9 mouse cellular contexts compared by ENCODE assay signal in the genomic region with DNA sequence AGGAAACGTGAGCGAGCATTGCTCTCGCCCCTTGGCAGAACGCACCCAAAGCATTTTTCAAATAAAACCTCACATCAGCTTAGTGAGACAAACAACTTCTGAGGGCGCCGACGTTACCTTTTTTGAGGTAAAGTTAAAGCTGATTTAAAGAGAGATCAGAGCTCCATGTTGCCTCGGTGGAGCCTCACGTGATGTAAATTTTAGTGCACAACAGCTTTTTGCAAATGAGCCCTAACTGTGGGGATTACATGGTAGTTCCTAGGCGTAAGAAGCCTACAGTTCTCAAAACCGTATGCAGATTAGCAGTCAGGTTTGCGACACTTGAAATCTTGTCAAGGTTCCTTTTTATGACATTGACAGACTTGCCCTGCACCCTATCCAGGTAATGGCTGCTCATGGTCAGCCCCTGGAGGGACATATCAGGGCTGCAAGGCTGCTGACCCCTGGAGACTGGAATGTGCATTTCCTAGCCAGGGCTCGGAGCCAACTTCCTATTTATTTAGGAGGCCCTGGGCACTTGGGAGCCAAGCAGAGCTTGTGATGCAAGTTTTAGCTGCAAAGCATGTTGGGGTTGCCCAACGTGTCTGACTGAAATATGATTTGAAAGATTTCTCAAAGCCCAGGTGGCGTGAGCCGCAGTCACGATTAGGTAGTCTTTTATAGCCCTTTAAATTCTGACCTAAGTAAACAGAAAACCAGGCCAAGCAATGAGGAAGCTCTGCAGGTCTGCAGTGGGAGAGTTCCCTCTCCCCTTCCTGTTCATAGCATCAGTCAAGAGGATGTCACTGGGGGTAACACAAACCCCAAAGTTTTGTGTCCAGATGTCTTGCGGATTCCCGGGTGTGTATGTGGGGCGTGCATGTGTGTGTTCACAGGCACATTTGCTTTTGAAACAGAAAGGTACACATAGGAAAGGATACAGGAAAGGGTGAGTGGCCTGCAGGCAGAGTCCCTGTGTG.
A peak's percentile ranks its signal among the peaks of the same experiment; 100 is the strongest.
DNase-seq lines count a peak whose midpoint lies in the region; ATAC-seq and TF ChIP-seq lines count a peak whose summit lies in the region.
"Had no signal": no experiment of that assay in that cellular context is flagged by ENCODE, and none has a peak within 500 bp of the region (broad histone marks: within the 10 kb centered on the region; RNA-seq: fewer than 3 reads in every experiment).

No protein-coding gene starts in this region.

- TF ChIP-seq CTCF in bone marrow macrophage, adult 2 months (IDR thresholded peaks at IDR 0.05; ENCODE audit: low read depth, low read length) = peak; percentile 8; the same call in 1 of the 2 replicates

- no peaks in the 10 kb centered on the region for H3K36me3 ChIP-seq in hindbrain, embryonic 10.5 days
- no peaks in the 10 kb centered on the region for H3K36me3 ChIP-seq in hindbrain, embryonic 12.5 days

- ATAC-seq in hindbrain, embryonic 12.5 days (ENCODE audit: low FRiP score) = no peak

- no peak for TF ChIP-seq POLR2A in bone marrow macrophage, adult 2 months (IDR thresholded peaks at IDR 0.05; ENCODE audit: borderline replicate concordance, low read depth, low read length)

- no peaks in the 10 kb centered on the region for H3K27me3 ChIP-seq in hindbrain, embryonic 10.5 days (ENCODE audit: insufficient read depth, poor library complexity, severe bottlenecking)
- H3K27me3 ChIP-seq in hindbrain, embryonic 12.5 days = no peaks in the 10 kb centered on the region

- 79% methylated on average over 20 of the region's 20 CpGs for WGBS in hindbrain, embryonic 10.5 days
- 79% methylated on average over 20 of the region's 20 CpGs for WGBS in hindbrain, embryonic 12.5 days

- H3K4me1 ChIP-seq in hindbrain, embryonic 10.5 days (replicated peaks) = peaks cover 20% of the 10 kb centered on the region
- 0 out of 2 replicates have a peak, but pooled peaks cover 3% of the 10 kb centered on the region for H3K4me1 ChIP-seq in hindbrain, embryonic 12.5 days
- peaks cover 49% of the 10 kb centered on the region for H3K4me1 ChIP-seq in bone marrow macrophage, adult 2 months (ENCODE audit: control insufficient read depth, insufficient read depth, low read length)

- no peaks in the 10 kb centered on the region for H3K9me3 ChIP-seq in hindbrain, embryonic 10.5 days
- no peaks in the 10 kb centered on the region for H3K9me3 ChIP-seq in hindbrain, embryonic 12.5 days (replicated peaks)

- H3K27ac ChIP-seq in hindbrain, embryonic 10.5 days = no peak overlapping the region; the same call in 1 of the 2 replicates
- H3K27ac ChIP-seq in hindbrain, embryonic 12.5 days = no peak overlapping the region
- H3K27ac ChIP-seq in bone marrow macrophage, adult 2 months (ENCODE audit: insufficient read depth, low read depth, low read length) = peak overlapping the region; percentile 63

- no peak overlapping the region for H3K9ac ChIP-seq in hindbrain, embryonic 12.5 days

- H3K4me3 ChIP-seq in hindbrain, embryonic 10.5 days = no peak overlapping the region
- no peak overlapping the region for H3K4me3 ChIP-seq in hindbrain, embryonic 12.5 days
- H3K4me3 ChIP-seq in bone marrow macrophage, adult 2 months (ENCODE audit: insufficient read depth, low read length) = no peak overlapping the region
- H3K4me3 ChIP-seq: myocyte had no signal

- peak; percentile 36 for DNase-seq in hindbrain, embryonic 10.5 days (ENCODE audit: low spot score)
- peak; percentile 85 to 86 for DNase-seq in heart, adult 9 months (ENCODE audit: low spot score in 2 of 2)
- DNase-seq in kidney, postnatal 10 days = peak; percentile 89
- DNase-seq in mesoderm, embryonic 11.5 days (ENCODE audit: low read depth, low spot score) = peak; percentile 59
- DNase-seq in urinary bladder, adult 18-20 months (ENCODE audit: low spot score in 2 of 2) = peak; percentile 65 to 81
- DNase-seq in right cerebral cortex, adult 18-20 months = no peak

- no peak overlapping the region for H3K4me2 ChIP-seq in hindbrain, embryonic 12.5 days (replicated peaks)
